Mouse (Mus musculus) kidney, postnatal 4 days (tissue): ENCODE measurements around the gene Plxnb2.

ENCODE experiments used
- DNase-seq, 2 experiments: peaks; one replicate each; pipeline ENCODE4 v3.0.0; 2021; ENCODE audit warnings: mixed read lengths in 2 of 2

The Plxnb2 gene

DNA sequence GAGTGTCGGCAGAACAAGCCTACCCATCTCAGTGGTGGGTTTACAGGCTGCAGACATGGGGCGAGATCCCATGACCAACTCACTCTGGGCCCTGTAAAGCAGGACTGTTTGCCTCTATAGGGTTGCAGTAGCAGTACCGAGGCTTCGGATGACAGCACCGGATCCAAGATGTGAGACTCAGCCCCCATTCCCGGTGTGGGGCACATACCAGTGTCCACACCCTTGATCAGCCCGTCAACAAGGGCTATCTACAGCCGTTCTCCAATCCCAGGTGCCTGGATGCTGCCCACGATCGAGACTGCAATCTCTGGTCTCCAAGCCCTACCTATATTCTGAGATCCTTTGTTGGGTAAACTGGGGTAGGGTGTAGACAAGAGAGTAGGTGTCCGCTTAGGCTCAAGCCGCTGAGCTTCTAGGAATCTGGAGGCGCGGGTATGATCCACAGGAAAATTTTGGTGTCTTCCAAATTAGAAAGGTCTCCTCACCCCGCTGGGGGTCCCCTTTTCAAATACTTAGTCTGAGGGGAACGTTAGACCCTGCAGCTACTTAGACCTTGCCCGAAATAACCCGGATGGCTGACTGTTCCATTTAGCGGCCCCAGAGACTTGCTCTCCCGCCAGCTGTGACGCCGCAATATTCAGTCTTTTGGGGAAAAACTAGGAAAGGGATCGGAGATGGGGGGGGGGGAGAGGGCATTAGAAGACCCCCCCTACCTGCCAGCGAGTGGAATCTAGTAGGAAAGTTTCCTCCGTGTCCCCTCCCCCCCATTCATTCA, 31.9 kb downstream of the Plxnb2 start:
- DNase-seq, result no peak

GRCm38 (mm10) chr15:89147895-89148294, 32.7 kb downstream of the Plxnb2 start:
- DNase-seq, result no peak

GRCm38 (mm10) chr15:89147456-89147855, 33.1 kb downstream of the Plxnb2 start:
- no peak for DNase-seq

DNA sequence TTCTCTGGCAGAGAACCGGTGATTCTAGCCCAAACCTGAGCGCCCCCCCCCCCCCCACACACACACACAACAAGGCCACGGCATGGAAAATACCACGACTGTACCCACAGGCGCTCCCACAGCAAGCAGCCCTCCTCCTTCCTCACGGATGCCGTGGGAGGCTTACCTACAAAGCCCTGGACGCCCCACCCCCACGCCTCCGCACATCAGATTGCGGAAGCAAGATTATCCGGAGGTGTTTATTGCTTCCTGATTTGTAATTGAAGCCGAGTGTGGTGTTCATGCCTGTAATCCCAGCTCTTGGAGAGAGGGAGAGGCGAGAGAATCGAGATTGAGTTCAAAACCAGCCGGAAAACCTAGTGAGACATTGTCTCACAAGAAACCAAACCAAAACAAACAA, 33.6 kb downstream of the Plxnb2 start:
- DNase-seq, result peak; percentile 57 to 70

GRCm38 (mm10) chr15:89146537-89146936, 34.1 kb downstream of the Plxnb2 start:
- peak; percentile 76 to 79 for DNase-seq

- DNase-seq, result no peak
Observed at GRCm38 (mm10) chr15:89145813-89146350, 34.7 kb downstream of the Plxnb2 start.

DNA sequence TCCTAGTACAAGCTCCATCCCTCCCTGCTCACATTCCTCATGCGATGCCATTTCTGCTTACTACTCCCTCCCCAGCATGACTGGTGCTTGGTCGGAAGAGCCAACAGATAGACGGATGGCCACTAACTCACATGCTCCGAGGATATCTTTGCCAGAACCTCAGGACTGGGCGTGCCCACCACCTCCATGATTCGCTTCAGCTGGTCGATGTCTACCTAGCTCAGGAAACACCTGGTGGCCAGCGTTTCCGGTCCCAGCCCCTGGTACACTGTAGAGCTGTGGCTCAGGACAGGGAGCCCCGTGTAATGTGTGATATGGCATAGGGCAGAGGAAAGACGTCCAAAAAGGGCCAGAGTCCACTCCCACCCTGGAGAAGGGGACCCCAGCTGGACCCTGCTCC, 35.6 kb downstream of the Plxnb2 start:
- no peak for DNase-seq

DNA sequence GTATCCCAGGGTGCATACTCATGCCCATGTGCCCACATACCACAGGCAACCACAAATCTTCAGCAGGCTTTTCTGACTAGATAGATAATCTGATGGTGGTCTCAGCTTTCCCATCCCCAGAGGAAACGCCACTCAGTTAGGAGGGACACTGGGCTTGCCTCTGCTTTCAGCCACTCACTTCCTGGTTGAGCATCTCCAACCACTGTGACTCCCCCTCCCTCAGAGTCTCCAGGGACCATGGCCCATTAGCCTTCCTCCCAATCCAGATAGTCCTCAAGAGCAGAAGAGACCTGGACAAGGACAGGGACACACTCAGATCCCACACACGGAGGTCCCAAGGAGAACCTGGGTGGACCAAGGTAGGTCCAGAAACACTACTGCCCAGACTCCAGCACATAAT, 37.5 kb downstream of the Plxnb2 start:
- DNase-seq, result no peak

DNA sequence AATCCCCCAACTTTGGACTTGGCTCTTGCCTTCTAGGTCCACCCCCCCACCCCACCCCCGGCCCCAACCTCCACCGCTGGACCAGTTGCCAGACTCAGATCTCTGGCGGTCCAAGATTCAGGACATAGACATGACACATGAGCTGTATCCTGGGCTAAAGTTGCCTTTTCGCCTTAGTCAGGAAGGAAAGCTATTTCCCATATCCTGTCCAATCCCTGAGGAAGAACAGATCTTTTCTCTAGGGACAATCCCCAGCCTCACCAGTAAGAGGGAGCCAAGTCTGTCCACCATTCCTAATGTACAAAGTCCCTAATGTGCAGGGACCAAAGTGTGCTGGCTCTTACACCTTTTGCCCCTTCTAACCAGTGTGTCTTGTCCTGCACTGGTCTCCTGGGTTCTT, 38.7 kb downstream of the Plxnb2 start:
- no peak for DNase-seq

GRCm38 (mm10) chr15:89141443-89141842, 39.1 kb downstream of the Plxnb2 start:
- peak in 1 of 2 experiments; percentile 23 for DNase-seq

- peak; percentile 59 to 77 for DNase-seq
Observed at GRCm38 (mm10) chr15:89140659-89141252, 39.8 kb downstream of the Plxnb2 start, which contains the start of gene Mapk12. Gene Mapk12, minus strand, starts transcription at chr15:89140703.

DNA sequence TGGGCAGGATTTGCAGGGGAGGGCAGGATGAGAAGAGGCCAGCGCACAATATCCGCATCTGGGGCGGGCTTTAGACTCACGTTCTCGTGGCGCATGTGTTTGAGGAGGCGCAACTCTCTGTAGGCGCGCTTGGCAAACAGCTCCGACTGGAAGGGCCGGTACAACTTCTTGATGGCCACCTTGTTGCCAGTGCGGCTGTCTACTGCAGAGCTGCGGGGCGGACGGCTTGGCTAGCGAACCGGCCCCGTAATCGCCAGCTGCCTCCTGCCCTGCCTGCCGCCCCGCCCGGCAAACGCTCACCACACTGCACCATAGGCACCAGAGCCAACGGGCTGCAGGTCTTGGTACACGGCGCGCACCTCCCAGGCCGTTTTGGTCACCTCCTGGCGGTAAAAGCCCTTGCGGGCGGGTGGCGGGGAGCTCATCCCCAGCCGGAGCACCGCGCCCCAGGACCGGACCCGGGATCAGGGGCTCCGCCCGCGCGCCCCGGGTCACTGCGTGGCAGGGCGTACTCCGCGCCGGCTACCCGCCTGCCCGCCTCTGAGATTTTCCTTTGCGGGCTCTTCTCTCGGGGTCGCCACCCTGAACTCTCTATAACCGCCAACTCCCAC, 40.4 kb downstream of the Plxnb2 start:
- DNase-seq, result peak; percentile 47 to 62

DNA sequence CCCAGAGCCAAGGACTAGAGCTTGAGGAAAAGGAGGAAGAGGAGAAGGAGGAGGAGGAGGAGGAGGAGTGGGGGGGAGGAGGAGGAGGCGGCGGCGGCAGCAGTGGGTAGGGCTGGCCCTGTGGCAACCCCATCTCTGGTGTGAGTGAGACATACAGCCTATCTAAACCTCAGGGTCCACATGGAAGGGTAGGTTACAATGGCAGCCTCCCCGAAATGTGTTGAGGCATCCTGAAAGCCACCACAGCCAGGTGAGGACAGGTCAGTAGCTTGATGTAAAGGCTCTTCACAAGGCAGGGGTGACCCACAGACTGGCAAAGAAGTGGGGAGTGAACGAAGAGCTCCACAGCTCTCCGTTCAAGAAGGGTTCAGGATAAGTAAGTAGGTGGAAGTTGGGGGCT, 42.1 kb downstream of the Plxnb2 start:
- DNase-seq, result no peak

DNA sequence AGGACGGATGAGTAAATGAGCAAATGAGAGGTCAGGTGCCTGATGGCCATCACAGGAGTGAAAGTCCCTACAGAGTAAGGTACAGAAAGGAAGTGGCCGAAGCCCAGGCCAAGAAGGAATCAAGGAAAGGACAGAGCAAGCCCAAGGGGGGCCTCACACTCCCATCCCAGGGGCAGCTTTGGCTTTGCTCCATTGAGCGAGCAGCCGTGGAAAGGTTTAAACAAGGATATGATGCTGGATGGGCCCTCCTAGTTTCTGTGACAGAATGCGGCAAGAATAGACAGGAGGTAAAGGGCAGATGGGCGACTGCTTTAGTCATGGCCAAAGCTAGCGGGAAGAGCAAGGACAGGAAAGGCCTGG, 42.6 kb downstream of the Plxnb2 start:
- DNase-seq, result no peak

DNA sequence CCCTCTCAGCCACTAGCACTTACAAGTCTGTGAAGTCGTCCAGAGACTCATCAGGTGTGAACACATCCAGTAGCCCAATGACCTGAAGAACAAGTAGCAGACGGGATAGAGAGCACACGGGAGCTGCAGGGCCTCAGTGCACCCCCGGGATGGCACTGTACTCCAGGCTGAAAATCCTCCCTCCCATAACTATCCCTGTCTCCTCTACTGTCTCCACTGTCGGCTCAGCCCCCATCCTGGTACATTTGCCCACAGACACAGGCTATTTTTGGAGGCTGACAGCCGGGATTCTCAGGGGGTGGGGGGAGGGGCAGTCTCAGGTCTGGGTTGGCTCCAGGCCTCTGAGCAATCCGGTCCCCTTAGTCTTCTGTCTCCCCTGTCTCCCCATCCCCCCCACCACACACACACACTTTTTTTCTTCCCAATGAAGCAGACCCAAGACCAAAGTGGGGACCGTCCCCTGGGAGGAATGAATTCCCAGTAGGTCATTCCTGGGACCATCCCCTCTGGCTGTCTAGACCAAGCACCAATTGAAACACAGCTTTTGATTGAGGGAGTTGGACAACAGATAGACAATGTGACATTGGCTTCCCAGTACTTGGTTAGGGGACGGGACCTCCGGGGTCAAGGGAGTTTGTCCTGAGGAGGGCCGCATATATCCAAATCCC, 43.1 kb downstream of the Plxnb2 start:
- DNase-seq, result no peak

DNA sequence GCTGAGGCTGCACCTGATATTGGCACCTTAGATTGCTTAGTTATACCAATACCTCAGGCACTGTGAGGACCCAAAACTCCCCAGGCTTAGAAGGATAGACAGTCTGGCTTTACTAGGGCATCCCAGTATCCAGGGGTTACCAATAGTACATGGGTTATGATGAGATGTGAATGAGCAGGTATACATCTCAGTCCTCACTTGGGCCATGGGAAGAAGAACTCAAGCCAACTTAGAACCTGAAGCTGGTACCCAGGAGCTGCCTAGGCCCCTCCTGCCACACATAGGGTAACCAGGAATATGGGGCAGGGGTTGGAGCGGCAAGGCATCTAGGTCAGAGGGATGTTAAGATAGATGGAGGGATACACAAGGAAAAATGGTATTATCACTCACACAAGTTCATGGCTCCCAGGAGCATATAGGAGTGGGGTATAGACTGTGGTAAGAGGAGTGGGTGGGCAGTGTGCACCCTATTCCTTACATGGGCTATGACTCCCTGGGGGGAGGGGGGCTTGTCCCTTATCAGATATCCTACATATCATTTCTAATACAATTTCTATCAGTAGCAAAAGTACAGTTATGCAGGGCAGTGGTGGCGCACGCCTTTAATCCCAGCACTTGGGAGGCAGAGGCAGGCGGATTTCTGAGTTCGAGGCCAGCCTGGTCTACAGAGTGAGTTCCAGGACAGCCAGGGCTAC, 44.0 kb downstream of the Plxnb2 start:
- DNase-seq, result no peak

GRCm38 (mm10) chr15:89131316-89131715, 49.3 kb downstream of the Plxnb2 start:
- DNase-seq, result no peak

DNA sequence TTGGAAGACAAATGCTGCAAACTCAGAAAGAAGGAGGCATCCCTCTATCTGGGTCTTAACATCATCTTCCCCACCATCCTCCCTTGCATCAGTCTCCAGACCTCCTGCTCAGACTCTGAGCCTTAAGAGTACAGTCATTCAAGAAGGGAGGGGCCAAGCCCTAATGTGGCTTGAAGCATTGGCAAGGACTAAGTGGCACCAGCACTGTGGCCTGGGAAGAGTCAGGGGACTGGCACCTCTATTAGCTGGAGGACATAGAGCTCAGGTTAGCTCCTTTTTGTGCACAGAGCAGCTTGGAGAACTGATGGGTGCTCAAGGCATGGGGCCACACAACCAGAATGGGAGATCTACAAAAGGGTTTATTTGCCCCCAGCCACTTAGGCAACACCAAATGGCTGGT, 50.3 kb downstream of the Plxnb2 start:
- no peak for DNase-seq

GRCm38 (mm10) chr15:89128382-89129350, 51.9 kb downstream of the Plxnb2 start, which contains the start of gene Hdac10:
Gene Hdac10, minus strand, starts transcription at chr15:89128700.
- peak; percentile 90 to 92 for DNase-seq

DNA sequence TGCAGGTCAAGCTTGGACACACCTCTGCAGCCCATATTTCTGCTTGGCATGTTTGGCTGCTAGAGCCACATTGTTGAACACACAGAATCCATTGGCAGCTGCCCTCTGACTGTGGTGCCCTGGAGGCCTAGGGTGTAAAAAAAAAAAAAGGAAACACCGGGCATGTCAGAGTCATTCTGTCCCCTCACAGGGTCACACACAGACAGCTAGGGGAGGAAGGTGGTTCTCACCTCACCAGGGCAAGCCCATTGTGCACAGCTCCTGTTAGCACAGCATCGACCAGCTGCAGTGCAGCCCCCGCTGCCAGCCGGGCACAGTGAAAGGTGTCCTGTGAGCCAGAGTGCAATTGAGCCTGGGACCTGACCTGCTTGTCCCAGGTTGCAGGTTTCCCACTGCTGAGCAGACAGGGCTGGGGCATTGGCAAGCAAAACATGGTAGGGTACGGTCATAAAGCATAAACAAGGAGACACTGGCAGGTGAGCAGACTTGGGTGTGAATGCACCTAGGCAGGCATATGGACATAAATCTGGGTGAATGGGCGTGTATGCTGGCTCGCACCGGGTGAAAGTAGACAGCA, 53.1 kb downstream of the Plxnb2 start:
- no peak for DNase-seq

DNA sequence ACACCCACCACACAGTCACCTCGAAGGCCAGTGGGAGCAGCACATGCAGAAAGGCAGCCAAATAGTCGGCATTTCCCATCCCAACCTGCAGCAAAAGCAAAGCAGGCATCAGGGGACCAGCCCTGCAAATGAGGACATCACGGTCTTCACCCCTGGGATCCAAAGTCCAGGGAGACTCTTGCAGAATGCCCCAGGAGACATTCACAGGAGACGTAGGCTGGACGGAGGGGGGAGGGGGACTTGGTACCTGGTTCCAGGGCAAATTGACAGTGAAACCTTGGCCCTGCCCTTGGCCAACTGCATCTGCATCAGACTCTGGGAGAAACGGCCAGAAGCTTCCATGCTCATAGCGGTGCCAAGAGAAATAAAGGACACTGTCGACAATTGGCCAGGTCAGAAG, 54.0 kb downstream of the Plxnb2 start:
- no peak for DNase-seq
